Mouse (Mus musculus) limb, embryonic 14.5 days (tissue): ENCODE measurements around the gene Ap4b1. TPM values are rescaled to one million over a fixed set of nuclear protein-coding genes. Genes with fewer than 3 reads are reported as not detected.

Experiments
- ATAC-seq: fragments of 200-750 bp; cut with Nextera tagmentation; 2 replicates; pipeline ENCODE4 v1.8.0; 2017; ENCODE audit warnings: low read depth, moderate number of reproducible peaks, moderate TSS enrichment; ENCODE audit not compliant: low FRiP score
- DNase-seq: peaks from one replicate; pipeline ENCODE4 v3.0.0-alpha.2; 2015; ENCODE audit warnings: low spot score
- H3K27ac ChIP-seq: fragments of 300-500 bp; sonication (generic); replicated peaks from 2 replicates; pipeline ENCODE4 v1.5.1; 2014; ENCODE audit warnings: low read depth, mild to moderate bottlenecking, low read length, moderate library complexity, mixed read lengths
- H3K27me3 ChIP-seq: fragments of 300-500 bp; sonication (generic); 2 replicates; pipeline ENCODE4 v1.6.1; 2014; ENCODE audit warnings: low read length, mixed read lengths; ENCODE audit not compliant: control insufficient read depth, insufficient read depth
- H3K36me3 ChIP-seq: fragments of 300-500 bp; sonication (generic); 2 replicates; pipeline ENCODE4 v1.6.1; 2014; ENCODE audit warnings: mild to moderate bottlenecking, low read length, moderate library complexity, mixed read lengths; ENCODE audit not compliant: control insufficient read depth, insufficient read depth
- H3K4me1 ChIP-seq: fragments of 300-500 bp; sonication (generic); 2 replicates; pipeline ENCODE4 v1.6.1; 2014; ENCODE audit warnings: antibody characterized with exemption, low read length, mixed read lengths; ENCODE audit not compliant: control insufficient read depth, insufficient read depth
- H3K4me2 ChIP-seq: fragments of 300-500 bp; sonication (generic); replicated peaks from 2 replicates; pipeline ENCODE4 v1.6.1; 2014; ENCODE audit warnings: low read depth, mild to moderate bottlenecking, low read length, moderate library complexity; ENCODE audit not compliant: severe bottlenecking
- H3K4me3 ChIP-seq: fragments of 300-500 bp; sonication (generic); replicated peaks from 2 replicates; pipeline ENCODE4 v1.5.1; 2014; ENCODE audit warnings: low read length
- H3K9ac ChIP-seq: fragments of 300-500 bp; sonication (generic); 2 replicates; pipeline ENCODE4 v1.6.1; 2014; ENCODE audit warnings: mild to moderate bottlenecking, low read depth, low read length, moderate library complexity; ENCODE audit not compliant: severe bottlenecking
- H3K9me3 ChIP-seq: fragments of 300-500 bp; sonication (generic); 2 replicates; pipeline ENCODE4 v1.6.1; 2016; ENCODE audit warnings: low read length; ENCODE audit not compliant: control insufficient read depth
- POLR2A ChIP-seq: fragments of 200-500 bp; IDR thresholded peaks from 2 replicates; pipeline ENCODE4 v1.8.0; 2012; ENCODE audit warnings: inconsistent platforms, mild to moderate bottlenecking, moderate library complexity, borderline replicate concordance; ENCODE audit not compliant: insufficient read depth, insufficient read length; ENCODE audit errors: extremely low read depth
- WGBS: fragments of 180-500 bp; shearing (Covaris S2); extraction: QIAGEN DNeasy Blood & Tissue Kit; methylation state at CpG from one replicate; pipeline ENCODE4 v1.1.7; 2014; 5-methylcytosine and 5-hydroxymethylcytosine counted together
- polyA plus RNA-seq, 2 experiments: library from polyadenylated mRNA; depleted of rRNA in 1 of 2; stranded (reverse) in 1 of 2; unstranded in 1 of 2; fragments of >200 nt; fragmentation: Nextera tagmentation in 1 of 2; extraction: Ambion mirVana in 1 of 2; gene quantifications; 2 replicates each; pipeline versions ENCODE4 v1.2.1 to v1.2.3; 2012 to 2014

The Ap4b1 gene
- polyA plus RNA-seq, 2 experiments: 22.9 to 27.0 TPM

DNA sequence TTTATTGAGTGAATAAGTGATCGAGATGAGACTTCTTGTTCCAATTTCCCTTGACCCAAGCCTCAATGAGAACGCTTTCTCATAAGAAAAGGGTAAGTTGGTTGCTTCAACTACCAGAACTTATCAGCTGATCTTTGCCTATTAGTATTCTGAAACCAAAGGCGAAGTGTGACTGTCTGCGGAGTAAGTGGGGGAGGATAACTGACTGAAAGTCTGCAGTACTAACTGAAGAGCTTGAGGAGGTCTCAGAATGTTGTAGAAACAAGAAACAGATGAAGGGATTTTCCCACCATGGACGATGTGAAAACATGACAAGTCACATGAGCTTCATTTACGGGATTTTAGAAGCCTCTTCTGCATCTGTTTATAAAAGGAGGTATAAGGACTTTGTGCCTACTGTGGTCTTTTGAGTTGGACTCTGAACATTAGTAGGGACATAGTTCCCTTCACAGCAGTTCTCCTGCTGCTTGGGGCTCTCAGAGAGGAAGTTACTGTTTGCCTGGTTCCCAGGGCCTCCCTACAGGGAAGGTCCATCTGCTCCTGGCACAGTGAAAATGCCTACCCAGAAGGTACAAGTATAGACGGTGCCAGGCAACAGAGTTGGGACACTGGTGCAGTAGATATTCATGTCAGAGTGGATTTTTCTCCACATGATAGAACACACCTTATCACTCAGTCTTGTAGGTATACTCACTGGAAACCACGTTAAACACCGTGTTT, 41.5 kb downstream of the Ap4b1 start:
- no peak overlapping the region for H3K4me3 ChIP-seq
- no peaks in the 10 kb centered on the region for H3K27me3 ChIP-seq
- WGBS: 76% methylated on average over 9 of the region's 9 CpGs
- ATAC-seq (no peak), DNase-seq (no peak)
- no peak overlapping the region for H3K4me2 ChIP-seq
- no peak for TF ChIP-seq POLR2A
- no peak overlapping the region for H3K9ac ChIP-seq
- H3K27ac ChIP-seq: no peak overlapping the region
- no peaks in the 10 kb centered on the region for H3K4me1 ChIP-seq
- H3K9me3 ChIP-seq: no peaks in the 10 kb centered on the region
- H3K36me3 ChIP-seq: no peaks in the 10 kb centered on the region

DNA sequence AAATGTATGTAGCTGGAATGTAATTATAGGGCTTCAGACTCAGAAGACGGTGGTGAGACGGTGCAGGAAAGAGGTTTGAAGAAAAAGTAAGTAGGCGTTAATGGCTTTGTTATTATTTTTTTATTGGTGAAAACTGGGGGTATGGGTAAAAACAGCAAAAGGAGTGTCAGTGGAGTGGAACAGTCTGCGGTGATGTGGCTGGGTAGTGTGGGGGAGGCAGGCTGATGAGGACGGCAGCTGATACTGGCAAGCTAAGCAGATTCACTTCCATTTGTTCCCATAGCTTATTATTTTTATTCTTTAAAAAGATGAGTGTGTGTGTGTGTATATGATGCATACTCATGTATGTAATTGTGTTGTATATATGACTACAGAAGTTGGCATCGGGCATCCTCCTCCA, 42.2 kb downstream of the Ap4b1 start:
- Histone ChIP-seq H3K27ac (no peak overlapping the region), H3K9me3 (no peaks in the 10 kb centered on the region), H3K36me3 (no peaks in the 10 kb centered on the region), H3K4me1 (no peaks in the 10 kb centered on the region), H3K4me2 (no peak overlapping the region), H3K4me3 (no peak overlapping the region), H3K27me3 (no peaks in the 10 kb centered on the region), H3K9ac (no peak overlapping the region)
- DNase-seq (no peak), ATAC-seq (no peak)
- TF ChIP-seq POLR2A: no peak
- WGBS: 70% methylated on average over 6 of the region's 6 CpGs

DNA sequence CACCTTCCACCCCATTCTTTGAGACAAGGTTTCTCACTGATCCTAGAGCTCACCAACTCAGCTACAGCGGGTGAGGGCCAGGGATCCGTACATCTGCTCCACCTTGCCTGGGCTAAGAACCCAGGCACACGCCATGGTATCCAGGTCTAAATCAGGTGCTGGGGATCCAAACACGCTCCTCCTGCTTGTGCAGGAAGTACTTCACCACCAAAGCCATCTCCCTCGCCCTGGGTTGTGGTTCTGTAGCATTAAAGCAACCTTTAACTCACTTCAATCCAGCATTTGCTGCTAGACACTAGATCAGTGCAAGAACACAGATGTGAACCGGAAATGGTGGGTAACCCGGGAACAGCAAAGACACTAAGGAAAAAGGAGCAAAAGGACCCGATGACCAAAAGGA, 42.6 kb downstream of the Ap4b1 start:
- 84% methylated on average over 8 of the region's 8 CpGs for WGBS

DNA sequence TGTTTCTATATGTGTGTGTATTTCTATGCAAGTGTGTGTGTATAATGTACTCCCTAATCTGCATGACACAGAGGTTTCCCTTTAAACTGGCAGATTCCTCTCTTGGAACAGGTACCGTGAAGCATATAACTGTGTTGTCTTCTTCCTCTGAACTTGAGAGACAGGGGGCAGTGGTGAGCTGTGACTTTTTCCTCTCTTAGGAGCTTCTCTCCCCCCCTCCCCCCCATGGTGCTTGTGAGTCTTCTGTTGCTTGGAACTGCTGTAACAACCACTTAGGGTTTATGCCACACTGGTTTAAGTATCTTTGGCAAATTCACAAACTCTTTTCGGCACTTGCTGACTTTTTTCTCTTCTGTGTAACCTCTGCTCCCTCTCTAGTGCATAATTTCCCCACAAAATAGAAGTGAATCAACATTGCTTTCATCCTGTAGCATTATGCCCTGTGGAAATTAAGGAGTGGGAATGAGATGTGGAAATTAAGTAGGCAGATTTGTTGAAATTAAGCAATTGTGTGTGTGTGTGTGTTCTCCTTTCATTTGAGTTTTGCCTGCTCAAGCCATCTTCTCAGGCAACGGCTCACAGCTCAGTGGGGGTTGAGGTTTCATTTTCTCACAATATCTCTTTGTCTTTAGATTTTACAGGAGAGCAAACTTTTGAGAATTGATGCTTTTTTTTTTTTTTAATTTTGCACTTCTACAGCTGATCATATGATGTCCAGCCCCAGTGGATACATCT, 43.4 kb downstream of the Ap4b1 start:
- Histone ChIP-seq H3K4me3 (no peak overlapping the region), H3K27ac (no peak overlapping the region), H3K4me2 (no peak overlapping the region), H3K27me3 (no peaks in the 10 kb centered on the region), H3K9me3 (no peaks in the 10 kb centered on the region), H3K9ac (no peak overlapping the region), H3K4me1 (no peaks in the 10 kb centered on the region), H3K36me3 (no peaks in the 10 kb centered on the region)
- TF ChIP-seq POLR2A: no peak
- peak; percentile 22 for DNase-seq
- ATAC-seq: no peak
- WGBS: 60% methylated on average over 3 of the region's 3 CpGs

More for the DNA sequence above, 42.6 kb downstream of the Ap4b1 start:
- Histone ChIP-seq H3K9ac (no peak overlapping the region), H3K9me3 (no peaks in the 10 kb centered on the region), H3K4me2 (no peak overlapping the region), H3K27ac (no peak overlapping the region), H3K4me3 (no peak overlapping the region), H3K4me1 (no peaks in the 10 kb centered on the region), H3K36me3 (no peaks in the 10 kb centered on the region), H3K27me3 (no peaks in the 10 kb centered on the region)
- DNase-seq: no peak
- TF ChIP-seq POLR2A: no peak
- ATAC-seq: no peak

DNA sequence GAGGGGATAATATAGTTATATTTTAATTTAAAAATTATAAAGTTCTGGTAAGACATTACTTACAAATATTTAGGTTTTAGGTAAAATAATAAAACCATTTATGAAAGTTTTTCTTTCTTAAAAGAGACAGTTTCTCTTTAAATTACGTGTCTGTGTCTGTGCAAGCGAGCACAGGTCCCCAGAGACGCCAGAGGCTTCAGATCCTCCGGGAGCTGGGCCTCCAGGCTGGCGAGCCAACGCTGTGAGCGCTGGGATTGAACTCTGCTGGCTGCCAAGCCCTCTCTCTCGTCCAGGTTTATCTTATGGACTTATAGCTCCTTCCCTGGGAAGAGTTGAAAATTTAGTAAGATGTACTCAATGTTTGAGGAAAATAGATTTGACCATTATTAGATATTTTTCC, 44.5 kb downstream of the Ap4b1 start:
- no peak overlapping the region for H3K27ac ChIP-seq
- ATAC-seq (no peak), DNase-seq (no peak)
- no peaks in the 10 kb centered on the region for H3K4me1 ChIP-seq
- no peak for TF ChIP-seq POLR2A
- no peaks in the 10 kb centered on the region for H3K36me3 ChIP-seq
- H3K9ac ChIP-seq: no peak overlapping the region
- H3K4me2 ChIP-seq: no peak overlapping the region
- WGBS: 54% methylated on average over 8 of the region's 8 CpGs
- no peak overlapping the region for H3K4me3 ChIP-seq
- no peaks in the 10 kb centered on the region for H3K27me3 ChIP-seq
- no peaks in the 10 kb centered on the region for H3K9me3 ChIP-seq
